Mouse (Mus musculus): Measurements from ENCODE around the gene Rorc. TPM values are rescaled to one million over a fixed set of nuclear protein-coding genes. Genes with fewer than 3 reads are reported as not detected.

Rorc gene
- polyA plus RNA-seq, 1 experiment, result 21.8 TPM

DNA sequence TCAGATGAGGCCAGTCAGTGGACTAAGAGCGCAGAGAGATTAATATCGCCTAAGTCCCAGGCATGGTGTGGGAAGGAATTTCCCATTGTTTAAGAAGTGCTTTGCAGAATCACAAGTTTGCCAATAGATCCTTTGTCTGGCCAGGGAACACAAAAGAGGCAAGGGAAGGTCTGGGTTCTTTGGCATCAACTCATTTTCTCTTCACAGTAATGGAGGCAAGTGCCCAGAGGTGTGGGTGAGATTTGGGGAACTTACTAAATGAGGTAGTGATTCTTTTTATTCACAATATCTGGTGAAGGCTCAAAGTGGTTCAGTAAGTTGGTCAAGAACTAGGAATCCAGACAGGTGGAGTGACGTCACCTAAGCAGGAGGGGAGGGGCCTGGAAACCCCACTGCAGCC, 27.7 kb upstream of the Rorc start:
- no peaks in the 10 kb centered on the region for H3K36me3 ChIP-seq (ENCODE audit: control insufficient read depth, insufficient read depth, low read length)
- no peaks in the 10 kb centered on the region for H3K4me1 ChIP-seq (ENCODE audit: control insufficient read depth, insufficient read depth, low read length)
- 79% methylated on average over 3 of the region's 3 CpGs for WGBS
- no peak overlapping the region for H3K4me3 ChIP-seq (ENCODE audit: insufficient read depth, low read depth, low read length)
- H3K27me3 ChIP-seq (replicated peaks; ENCODE audit: control insufficient read depth, insufficient read depth, low read length), result no peaks in the 10 kb centered on the region
- no peak for DNase-seq
- TF ChIP-seq CTCF (conservative IDR thresholded peaks at IDR 0.05; ENCODE audit: insufficient read depth, insufficient read length, low read depth, low read length) (no peak), POLR2A (IDR thresholded peaks at IDR 0.05; ENCODE audit: low read depth, low read length) (no peak)
- no peak overlapping the region for H3K27ac ChIP-seq (ENCODE audit: insufficient read depth, low read depth, low read length)

GRCm38 (mm10) chr3:94348146-94348545, 24.4 kb upstream of the Rorc start:
- no peak for DNase-seq
- no peaks in the 10 kb centered on the region for H3K36me3 ChIP-seq (ENCODE audit: control insufficient read depth, insufficient read depth, low read length)
- TF ChIP-seq POLR2A (IDR thresholded peaks at IDR 0.05; ENCODE audit: low read depth, low read length) (no peak), CTCF (conservative IDR thresholded peaks at IDR 0.05; ENCODE audit: insufficient read depth, insufficient read length, low read depth, low read length) (no peak)
- H3K27me3 ChIP-seq (replicated peaks; ENCODE audit: control insufficient read depth, insufficient read depth, low read length), result no peaks in the 10 kb centered on the region
- 83% methylated on average over 2 of the region's 2 CpGs for WGBS
- H3K4me1 ChIP-seq (ENCODE audit: control insufficient read depth, insufficient read depth, low read length), result no peaks in the 10 kb centered on the region
- H3K27ac ChIP-seq (ENCODE audit: insufficient read depth, low read depth, low read length), result no peak overlapping the region
- no peak overlapping the region for H3K4me3 ChIP-seq (ENCODE audit: insufficient read depth, low read depth, low read length)

- WGBS, result 6% methylated on average over 1 of the region's 1 CpGs
- DNase-seq, result peak; percentile 43
- TF ChIP-seq POLR2A (IDR thresholded peaks at IDR 0.05; ENCODE audit: low read depth, low read length) (no peak), CTCF (conservative IDR thresholded peaks at IDR 0.05; ENCODE audit: insufficient read depth, insufficient read length, low read depth, low read length) (peak; percentile 63)
Observed at GRCm38 (mm10) chr3:94360812-94361211, 11.8 kb upstream of the Rorc start.

DNA sequence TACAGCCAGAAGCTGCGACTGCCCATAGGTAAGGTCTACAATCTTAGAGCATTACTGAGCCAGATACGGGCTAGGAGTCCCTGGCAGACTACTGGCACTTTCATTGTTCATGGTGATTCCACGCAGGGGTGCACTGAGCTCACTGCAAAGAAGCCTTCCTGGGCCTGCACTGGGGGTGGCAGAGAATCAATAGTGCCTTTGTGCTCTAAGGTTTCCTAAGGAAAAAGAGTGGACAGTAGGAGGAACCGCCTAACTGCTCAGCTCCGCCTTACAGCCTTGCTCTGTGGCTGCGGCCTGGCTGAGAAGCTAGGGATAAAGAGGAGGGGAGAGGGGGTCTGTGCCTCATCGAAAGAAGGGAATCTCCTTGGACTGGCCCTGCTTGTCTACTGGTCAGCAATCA, 10.5 kb upstream of the Rorc start, which contains the start of gene C2cd4d:
Gene C2cd4d (plus strand): TSS at position 301 of the 400 bp plus-strand sequence.
- Histone ChIP-seq H3K36me3 (ENCODE audit: control insufficient read depth, insufficient read depth, low read length) (no peaks in the 10 kb centered on the region), H3K4me1 (ENCODE audit: control insufficient read depth, insufficient read depth, low read length) (no peaks in the 10 kb centered on the region; the same call in 1 of the 2 replicates), H3K27me3 (replicated peaks; ENCODE audit: control insufficient read depth, insufficient read depth, low read length) (no peaks in the 10 kb centered on the region), H3K4me3 (ENCODE audit: insufficient read depth, low read depth, low read length) (peak within 1 kb of the TSS; percentile 69), H3K27ac (ENCODE audit: insufficient read depth, low read depth, low read length) (no peak within 1 kb of the TSS)
- TF ChIP-seq POLR2A (IDR thresholded peaks at IDR 0.05; ENCODE audit: low read depth, low read length) (no peak), CTCF (conservative IDR thresholded peaks at IDR 0.05; ENCODE audit: insufficient read depth, insufficient read length, low read depth, low read length) (no peak)
- WGBS, result 85% methylated on average over 7 of the region's 7 CpGs
- no peak for DNase-seq

More at GRCm38 (mm10) chr3:94360812-94361211, 11.8 kb upstream of the Rorc start:
- Histone ChIP-seq H3K4me3 (ENCODE audit: insufficient read depth, low read depth, low read length) (no peak overlapping the region), H3K4me1 (ENCODE audit: control insufficient read depth, insufficient read depth, low read length) (no peaks in the 10 kb centered on the region), H3K36me3 (ENCODE audit: control insufficient read depth, insufficient read depth, low read length) (no peaks in the 10 kb centered on the region), H3K27me3 (replicated peaks; ENCODE audit: control insufficient read depth, insufficient read depth, low read length) (no peaks in the 10 kb centered on the region), H3K27ac (ENCODE audit: insufficient read depth, low read depth, low read length) (no peak overlapping the region)

DNA sequence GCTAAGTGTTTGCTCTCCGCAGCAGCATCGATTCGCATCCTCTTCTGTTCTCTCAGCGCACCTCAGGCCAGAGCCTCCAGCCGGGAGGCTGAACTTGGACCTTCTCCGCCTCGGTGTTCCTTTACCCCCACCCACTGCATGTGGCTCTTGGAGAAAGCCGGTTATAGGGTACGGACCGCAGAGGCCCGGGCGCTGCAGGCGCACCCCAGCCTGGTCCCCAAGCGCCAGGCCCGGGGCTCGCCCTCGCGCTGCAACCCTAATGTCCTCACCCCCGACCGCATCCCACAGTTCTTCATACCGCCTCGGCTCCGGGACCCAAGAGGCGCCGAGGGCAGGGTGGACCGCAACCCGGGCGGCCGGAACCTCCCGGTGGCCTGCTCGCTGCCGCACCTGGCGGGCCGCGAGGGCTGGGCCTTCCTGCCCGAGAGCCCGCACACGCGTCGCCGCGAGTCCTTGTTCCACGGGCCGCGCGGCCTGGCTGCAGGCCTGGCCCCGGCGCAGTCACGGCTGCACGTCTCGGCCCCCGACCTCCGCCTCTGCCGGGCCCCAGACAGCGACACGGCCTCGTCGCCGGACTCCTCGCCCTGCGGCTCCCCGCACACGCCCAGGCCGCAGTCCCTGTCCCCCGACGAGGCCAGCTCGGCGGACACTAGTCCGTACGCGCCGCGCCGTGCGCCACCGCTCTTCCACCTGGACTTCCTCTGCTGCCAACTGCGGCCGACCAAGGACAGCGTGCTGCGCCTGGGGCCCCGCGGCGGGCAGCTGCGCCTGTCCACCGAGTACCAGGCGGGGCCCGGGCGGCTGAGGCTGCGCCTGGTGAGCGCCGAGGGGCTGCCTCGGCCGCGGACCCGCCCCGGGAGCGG, 9.1 kb upstream of the Rorc start:
- no peaks in the 10 kb centered on the region for H3K36me3 ChIP-seq (ENCODE audit: control insufficient read depth, insufficient read depth, low read length)
- no peak for TF ChIP-seq POLR2A (IDR thresholded peaks at IDR 0.05; ENCODE audit: low read depth, low read length)
- TF ChIP-seq CTCF (conservative IDR thresholded peaks at IDR 0.05; ENCODE audit: insufficient read depth, insufficient read length, low read depth, low read length), result no peak
- no peaks in the 10 kb centered on the region; the same call in 1 of the 2 replicates for H3K4me1 ChIP-seq (ENCODE audit: control insufficient read depth, insufficient read depth, low read length)
- H3K27me3 ChIP-seq (replicated peaks; ENCODE audit: control insufficient read depth, insufficient read depth, low read length), result no peaks in the 10 kb centered on the region
- peak overlapping the region; percentile 69 for H3K4me3 ChIP-seq (ENCODE audit: insufficient read depth, low read depth, low read length)
- H3K27ac ChIP-seq (ENCODE audit: insufficient read depth, low read depth, low read length), result no peak overlapping the region
- peak; percentile 54 for DNase-seq
- WGBS, result 4% methylated on average over 96 of the region's 97 CpGs

- 14% methylated on average over 23 of the region's 23 CpGs for WGBS
- no peak for TF ChIP-seq CTCF (conservative IDR thresholded peaks at IDR 0.05; ENCODE audit: insufficient read depth, insufficient read length, low read depth, low read length)
- TF ChIP-seq POLR2A (IDR thresholded peaks at IDR 0.05; ENCODE audit: low read depth, low read length), result no peak
- H3K4me1 ChIP-seq (ENCODE audit: control insufficient read depth, insufficient read depth, low read length), result no peaks in the 10 kb centered on the region; the same call in 1 of the 2 replicates
- H3K27ac ChIP-seq (ENCODE audit: insufficient read depth, low read depth, low read length), result no peak overlapping the region
- H3K36me3 ChIP-seq (ENCODE audit: control insufficient read depth, insufficient read depth, low read length), result no peaks in the 10 kb centered on the region
- peak overlapping the region; percentile 69 for H3K4me3 ChIP-seq (ENCODE audit: insufficient read depth, low read depth, low read length)
- no peaks in the 10 kb centered on the region for H3K27me3 ChIP-seq (replicated peaks; ENCODE audit: control insufficient read depth, insufficient read depth, low read length)
- no peak for DNase-seq
Observed at GRCm38 (mm10) chr3:94364154-94364526, 8.5 kb upstream of the Rorc start.

- Histone ChIP-seq H3K27me3 (replicated peaks; ENCODE audit: control insufficient read depth, insufficient read depth, low read length) (no peaks in the 10 kb centered on the region), H3K27ac (ENCODE audit: insufficient read depth, low read depth, low read length) (no peak overlapping the region), H3K36me3 (ENCODE audit: control insufficient read depth, insufficient read depth, low read length) (no peaks in the 10 kb centered on the region), H3K4me1 (ENCODE audit: control insufficient read depth, insufficient read depth, low read length) (no peaks in the 10 kb centered on the region; the same call in 1 of the 2 replicates), H3K4me3 (ENCODE audit: insufficient read depth, low read depth, low read length) (no peak overlapping the region)
- 16% methylated on average over 3 of the region's 3 CpGs for WGBS
- peak; percentile 89 for DNase-seq
- TF ChIP-seq POLR2A (IDR thresholded peaks at IDR 0.05; ENCODE audit: low read depth, low read length), result no peak
- peak; percentile 97 for TF ChIP-seq CTCF (conservative IDR thresholded peaks at IDR 0.05; ENCODE audit: insufficient read depth, insufficient read length, low read depth, low read length)
Observed at GRCm38 (mm10) chr3:94366761-94367160, 5.8 kb upstream of the Rorc start.
